Mouse (Mus musculus) bone marrow macrophage, adult 2 months (primary cell): ENCODE measurements around the gene Epha4.

Experiments used
- CTCF ChIP-seq: IDR thresholded peaks from 2 replicates; pipeline ENCODE4 v1.5.1; 2012; ENCODE audit warnings: low read depth, mild to moderate bottlenecking, low read length, moderate library complexity
- POLR2A ChIP-seq: IDR thresholded peaks from 2 replicates; pipeline ENCODE4 v1.6.1; 2012; ENCODE audit warnings: mild to moderate bottlenecking, low read depth, low read length, borderline replicate concordance

- TF ChIP-seq POLR2A (no peak), CTCF (no peak)
These were observed 68.5 kb downstream of the Epha4 start for GRCm38 (mm10) chr1:77446438-77446837.
